Mouse (Mus musculus): ENCODE measurements around the gene B3gnt8. TPM values are rescaled to one million over a fixed set of nuclear protein-coding genes. Genes with fewer than 3 reads are reported as not detected.

Gene B3gnt8
- total and polyA plus RNA-seq, 2 experiments from 2014 or later: 4.6 to 11.3 TPM

DNA sequence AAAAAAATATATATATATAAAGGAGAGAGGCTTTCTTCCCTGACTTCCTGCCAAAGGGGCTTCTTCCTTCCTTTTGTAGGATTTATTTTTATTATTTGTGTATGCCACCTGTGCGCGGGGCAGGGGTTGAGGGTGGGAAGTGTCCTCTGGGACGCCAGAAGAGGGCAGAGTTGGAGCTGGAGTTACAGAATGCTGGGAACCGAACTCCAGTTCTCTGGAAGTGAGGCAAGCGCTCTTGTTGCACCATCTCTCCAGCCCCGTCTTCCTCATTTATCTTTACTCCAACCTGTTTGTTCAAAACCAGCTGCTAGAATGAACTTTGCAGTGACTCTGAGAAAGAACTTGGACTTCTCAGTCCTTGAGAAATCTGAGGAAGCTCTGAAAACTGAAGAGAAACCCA lies 53.5 kb downstream of the B3gnt8 start:
- no peak for TF ChIP-seq EP300 (IDR thresholded peaks at IDR 0.05; ENCODE audit: low read depth)
- no peak; the same call in 1 of the 2 replicates for TF ChIP-seq CTCF (IDR thresholded peaks at IDR 0.05; ENCODE audit: low read depth)
- peaks cover 17% of the 10 kb centered on the region for H3K4me1 ChIP-seq (ENCODE audit: control insufficient read depth, insufficient read depth)
- H3K4me2 ChIP-seq (ENCODE audit: low read depth, low read length): peak overlapping the region; percentile 65
- peak overlapping the region; percentile 87 for H3K27ac ChIP-seq (ENCODE audit: low read depth)
- no peaks in the 10 kb centered on the region for H3K36me3 ChIP-seq (replicated peaks; ENCODE audit: control insufficient read depth, insufficient read depth, low read length)
- H3K9ac ChIP-seq (replicated peaks; ENCODE audit: low read depth, low read length): no peak overlapping the region
- H3K4me3 ChIP-seq (ENCODE audit: low read depth, low read length): peak overlapping the region; percentile 64
- no peak for DNase-seq (ENCODE audit: low spot score)
- ATAC-seq (ENCODE audit: insufficient read depth, low read depth): no peak
- WGBS: 5% methylated on average over 6 of the region's 6 CpGs
- no peaks in the 10 kb centered on the region for H3K9me3 ChIP-seq (replicated peaks; ENCODE audit: control insufficient read depth, low read length)
- H3K27me3 ChIP-seq (ENCODE audit: control insufficient read depth, insufficient read depth, low read length): peaks cover 9% of the 10 kb centered on the region

DNA sequence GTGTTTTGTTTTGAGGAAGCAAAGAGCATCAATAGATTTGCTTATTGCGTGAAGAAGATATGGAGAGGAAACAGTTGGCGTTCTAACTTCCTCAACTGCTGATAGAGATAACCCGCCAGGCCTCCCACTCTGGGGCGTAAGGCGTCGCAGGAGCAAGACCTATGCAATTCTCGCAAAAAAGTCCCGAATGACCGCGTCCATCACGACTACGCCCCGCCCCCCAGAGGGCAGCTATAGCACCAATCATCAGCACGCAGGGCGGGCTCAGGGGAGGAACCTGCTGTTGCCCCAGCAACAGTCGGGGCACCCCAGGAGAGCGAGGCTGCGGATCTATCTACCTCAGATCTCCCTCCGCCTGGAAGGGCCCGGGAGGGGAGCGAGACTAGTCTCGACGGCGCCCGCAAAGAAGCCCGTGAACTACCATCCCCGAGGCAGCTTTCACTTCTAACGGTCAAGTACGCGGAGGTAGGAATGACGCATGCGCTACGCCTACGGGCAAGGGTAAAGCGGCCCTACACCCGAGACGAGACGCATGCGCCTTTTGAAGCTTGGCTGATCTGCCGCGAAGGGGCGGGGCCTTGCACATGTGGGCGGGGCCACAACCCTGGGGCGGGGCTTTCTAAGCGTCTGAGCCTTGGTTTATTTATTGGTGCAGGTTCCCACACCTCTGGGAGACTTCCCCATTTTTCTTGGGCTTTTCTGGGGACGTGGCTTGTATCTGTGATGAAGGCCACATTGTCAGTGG lies 54.2 kb downstream of the B3gnt8 start, which contains the start of gene B9d2:
Gene B9d2, plus strand, starts transcription at position 267 of the 745 bp plus-strand sequence.
- under 1% methylated on average over 46 of the region's 46 CpGs for WGBS
- Histone ChIP-seq H3K36me3 (replicated peaks; ENCODE audit: control insufficient read depth, insufficient read depth, low read length) (no peaks in the 10 kb centered on the region), H3K27ac (ENCODE audit: low read depth) (peak within 1 kb of the TSS; percentile 87), H3K9ac (replicated peaks; ENCODE audit: low read depth, low read length) (peak within 1 kb of the TSS; percentile 59), H3K27me3 (ENCODE audit: control insufficient read depth, insufficient read depth, low read length) (peaks cover 2% of the 10 kb centered on the region; the same call in 1 of the 2 replicates), H3K9me3 (replicated peaks; ENCODE audit: control insufficient read depth, low read length) (no peaks in the 10 kb centered on the region), H3K4me1 (ENCODE audit: control insufficient read depth, insufficient read depth) (peaks cover 16% of the 10 kb centered on the region; the same call in 1 of the 2 replicates), H3K4me2 (ENCODE audit: low read depth, low read length) (peak within 1 kb of the TSS; percentile 65), H3K4me3 (ENCODE audit: low read depth, low read length) (peak within 1 kb of the TSS; percentile 64)
- ATAC-seq (ENCODE audit: insufficient read depth, low read depth): peak; percentile 95
- peak; percentile 96 for DNase-seq (ENCODE audit: low spot score)
- TF ChIP-seq CTCF (IDR thresholded peaks at IDR 0.05; ENCODE audit: low read depth) (no peak), EP300 (IDR thresholded peaks at IDR 0.05; ENCODE audit: low read depth) (peak; percentile 51; the same call in 1 of the 2 replicates)

DNA sequence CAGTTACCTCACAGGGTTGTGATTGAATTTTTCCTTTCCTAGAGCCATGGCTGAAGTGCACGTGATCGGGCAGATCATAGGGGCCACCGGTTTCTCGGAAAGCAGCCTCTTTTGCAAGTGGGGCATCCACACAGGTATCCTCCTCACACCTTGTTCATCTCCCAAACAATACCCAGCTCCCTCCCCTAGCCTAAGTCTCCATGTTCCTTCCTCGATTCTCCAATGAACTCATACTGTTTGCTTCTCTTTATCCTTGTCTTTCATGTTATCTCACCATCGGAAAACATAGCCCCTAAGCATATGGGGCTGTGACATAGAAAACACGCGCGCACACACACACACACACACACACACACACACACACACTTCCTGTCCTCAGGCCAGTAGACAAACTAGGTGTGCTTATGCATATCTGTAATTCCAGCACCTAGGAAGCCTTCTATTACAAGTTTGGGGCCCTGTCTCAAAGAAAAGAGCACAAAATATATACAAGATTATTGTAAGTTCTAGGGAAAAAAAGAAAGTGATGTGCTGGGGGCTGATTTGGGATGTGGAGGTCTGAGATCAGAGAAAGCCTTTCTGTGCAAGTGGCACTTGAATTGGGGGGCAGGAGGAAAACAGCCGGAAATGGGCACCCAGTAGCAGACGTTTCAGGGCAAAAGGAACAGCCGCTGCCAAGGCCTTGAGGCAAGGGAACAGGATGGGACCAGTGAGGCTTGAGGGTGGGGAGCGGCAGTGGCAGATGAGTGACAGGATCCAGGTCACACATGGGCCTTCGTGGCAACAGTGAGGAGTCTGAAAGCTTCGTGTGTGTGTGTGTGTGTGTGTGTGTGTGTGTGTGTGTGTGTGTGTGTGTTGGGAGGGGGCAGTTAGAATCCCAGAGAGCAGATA lies 55.1 kb downstream of the B3gnt8 start:
- TF ChIP-seq EP300 (IDR thresholded peaks at IDR 0.05; ENCODE audit: low read depth) (no peak), CTCF (IDR thresholded peaks at IDR 0.05; ENCODE audit: low read depth) (no peak)
- Histone ChIP-seq H3K27me3 (ENCODE audit: control insufficient read depth, insufficient read depth, low read length) (no peaks in the 10 kb centered on the region), H3K9ac (replicated peaks; ENCODE audit: low read depth, low read length) (no peak overlapping the region), H3K4me2 (ENCODE audit: low read depth, low read length) (peak overlapping the region; percentile 65), H3K4me3 (ENCODE audit: low read depth, low read length) (peak overlapping the region; percentile 64), H3K36me3 (replicated peaks; ENCODE audit: control insufficient read depth, insufficient read depth, low read length) (no peaks in the 10 kb centered on the region), H3K27ac (ENCODE audit: low read depth) (peak overlapping the region; percentile 6; the same call in 1 of the 2 replicates), H3K9me3 (replicated peaks; ENCODE audit: control insufficient read depth, low read length) (no peaks in the 10 kb centered on the region), H3K4me1 (ENCODE audit: control insufficient read depth, insufficient read depth) (peaks cover 13% of the 10 kb centered on the region; the same call in 1 of the 2 replicates)
- ATAC-seq (ENCODE audit: insufficient read depth, low read depth) (no peak), DNase-seq (ENCODE audit: low spot score) (no peak)
- WGBS: 46% methylated on average over 14 of the region's 15 CpGs

DNA sequence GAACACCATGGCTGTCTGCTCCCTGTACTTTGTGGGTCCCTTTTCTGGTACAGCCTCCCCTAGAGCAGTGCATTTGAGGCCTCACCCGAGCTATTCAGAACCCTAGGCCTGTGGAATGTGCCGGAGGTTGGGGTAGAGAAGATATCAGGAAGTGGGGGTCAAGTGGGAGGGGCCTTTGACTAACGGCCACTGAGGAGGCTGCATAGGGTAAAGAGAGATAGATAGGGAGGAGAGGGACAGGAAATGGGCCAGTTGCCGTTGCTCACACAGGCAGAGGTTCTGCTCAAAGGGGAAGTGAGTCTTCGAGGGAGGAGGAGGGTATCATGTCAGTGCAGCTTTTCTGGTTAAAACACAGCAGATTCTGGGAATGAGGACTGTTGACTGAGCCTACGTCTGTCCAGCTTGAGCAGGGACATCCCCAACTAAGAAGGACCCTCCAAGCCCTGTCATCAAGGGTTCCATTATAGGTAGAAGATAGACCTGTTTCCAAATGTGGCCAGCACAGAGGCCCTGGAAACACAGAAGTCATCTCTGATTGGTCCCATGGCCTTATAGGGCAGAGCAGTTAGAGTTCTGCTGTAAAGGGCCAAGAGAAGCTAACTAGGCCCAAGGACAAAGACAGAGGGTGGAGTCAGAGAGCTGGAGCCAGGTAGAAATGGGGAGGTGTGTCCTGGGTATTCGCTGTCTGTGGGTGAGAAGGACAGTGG lies 57.2 kb downstream of the B3gnt8 start:
- ATAC-seq (ENCODE audit: insufficient read depth, low read depth) (no peak), DNase-seq (ENCODE audit: low spot score) (no peak)
- WGBS: 46% methylated on average over 7 of the region's 7 CpGs
- TF ChIP-seq CTCF (IDR thresholded peaks at IDR 0.05; ENCODE audit: low read depth) (no peak), EP300 (IDR thresholded peaks at IDR 0.05; ENCODE audit: low read depth) (no peak)
- Histone ChIP-seq H3K36me3 (replicated peaks; ENCODE audit: control insufficient read depth, insufficient read depth, low read length) (no peaks in the 10 kb centered on the region), H3K9ac (replicated peaks; ENCODE audit: low read depth, low read length) (no peak overlapping the region), H3K4me1 (ENCODE audit: control insufficient read depth, insufficient read depth) (peaks cover 9% of the 10 kb centered on the region; the same call in 1 of the 2 replicates), H3K27ac (ENCODE audit: low read depth) (peak overlapping the region; percentile 5; the same call in 1 of the 2 replicates), H3K4me2 (ENCODE audit: low read depth, low read length) (no peak overlapping the region), H3K9me3 (replicated peaks; ENCODE audit: control insufficient read depth, low read length) (no peaks in the 10 kb centered on the region), H3K27me3 (ENCODE audit: control insufficient read depth, insufficient read depth, low read length) (no peaks in the 10 kb centered on the region), H3K4me3 (ENCODE audit: low read depth, low read length) (no peak overlapping the region)

- no peak for DNase-seq (ENCODE audit: low spot score)
- H3K4me1 ChIP-seq (ENCODE audit: control insufficient read depth, insufficient read depth): peaks cover 9% of the 10 kb centered on the region; the same call in 1 of the 2 replicates
- no peak overlapping the region for H3K9ac ChIP-seq (replicated peaks; ENCODE audit: low read depth, low read length)
- no peaks in the 10 kb centered on the region for H3K36me3 ChIP-seq (replicated peaks; ENCODE audit: control insufficient read depth, insufficient read depth, low read length)
- WGBS: 81% methylated on average over 6 of the region's 6 CpGs
- no peak overlapping the region for H3K4me3 ChIP-seq (ENCODE audit: low read depth, low read length)
- ATAC-seq (ENCODE audit: insufficient read depth, low read depth): no peak
- H3K27ac ChIP-seq (ENCODE audit: low read depth): no peak overlapping the region
- H3K9me3 ChIP-seq (replicated peaks; ENCODE audit: control insufficient read depth, low read length): no peaks in the 10 kb centered on the region
- no peaks in the 10 kb centered on the region for H3K27me3 ChIP-seq (ENCODE audit: control insufficient read depth, insufficient read depth, low read length)
- H3K4me2 ChIP-seq (ENCODE audit: low read depth, low read length): no peak overlapping the region
- no peak for TF ChIP-seq EP300 (IDR thresholded peaks at IDR 0.05; ENCODE audit: low read depth)
- TF ChIP-seq CTCF (IDR thresholded peaks at IDR 0.05; ENCODE audit: low read depth): no peak
Observed at GRCm38 (mm10) chr7:25684659-25685058, 58.2 kb downstream of the B3gnt8 start.

Other genes starting within 250 kb of the B3gnt8 start
- 23.5 and 31.1 TPM in 2 replicates for gene Lipe, start 227.9 kb upstream of the B3gnt8 start, total RNA-seq (2014; rRNA removed; ENCODE audit: low replicate concordance)
- 19.3 and 21.5 TPM in 2 replicates for gene Lipe, start 227.9 kb upstream of the B3gnt8 start, polyA plus RNA-seq (2015; fragmentation: Nextera tagmentation; extraction: Ambion mirVana)
- not detected in 2 replicates for gene Cxcl17, start 213.8 kb upstream of the B3gnt8 start, total RNA-seq (2014; rRNA removed; ENCODE audit: low replicate concordance)
- 0.42 and 1.1 TPM in 2 replicates for gene Cxcl17, start 213.8 kb upstream of the B3gnt8 start, polyA plus RNA-seq (2015; fragmentation: Nextera tagmentation; extraction: Ambion mirVana)
- 4.9 and 12.8 TPM in 2 replicates for gene Ceacam1, start 149.1 kb upstream of the B3gnt8 start, total RNA-seq (2014; rRNA removed; ENCODE audit: low replicate concordance)
- 4.7 and 5.5 TPM in 2 replicates for gene Ceacam1, start 149.1 kb upstream of the B3gnt8 start, polyA plus RNA-seq (2015; fragmentation: Nextera tagmentation; extraction: Ambion mirVana)
- not detected in 2 replicates for gene Ceacam2, start 86.8 kb upstream of the B3gnt8 start, total RNA-seq (2014; rRNA removed; ENCODE audit: low replicate concordance)
- gene Ceacam2, start 86.8 kb upstream of the B3gnt8 start, polyA plus RNA-seq (2015; fragmentation: Nextera tagmentation; extraction: Ambion mirVana): not detected in 2 replicates
- gene Erich4, start 10.8 kb upstream of the B3gnt8 start, total RNA-seq (2014; rRNA removed; ENCODE audit: low replicate concordance): not detected in 2 replicates
- gene Erich4, start 10.8 kb upstream of the B3gnt8 start, polyA plus RNA-seq (2015; fragmentation: Nextera tagmentation; extraction: Ambion mirVana): 0.12 TPM in 1 of 2 replicates, not detected in the other
- 73.5 and 80.4 TPM in 2 replicates for gene Dmac2, start 7.2 kb upstream of the B3gnt8 start, total RNA-seq (2014; rRNA removed; ENCODE audit: low replicate concordance)
- 71.3 and 72.2 TPM in 2 replicates for gene Dmac2, start 7.2 kb upstream of the B3gnt8 start, polyA plus RNA-seq (2015; fragmentation: Nextera tagmentation; extraction: Ambion mirVana)
- 146 and 154 TPM in 2 replicates for gene Bckdha, start 32.3 kb downstream of the B3gnt8 start, total RNA-seq (2014; rRNA removed; ENCODE audit: low replicate concordance)
- 89.5 and 100 TPM in 2 replicates for gene Bckdha, start 32.3 kb downstream of the B3gnt8 start, polyA plus RNA-seq (2015; fragmentation: Nextera tagmentation; extraction: Ambion mirVana)
- gene Exosc5, start 32.5 kb downstream of the B3gnt8 start, total RNA-seq (2014; rRNA removed; ENCODE audit: low replicate concordance): 20.1 and 20.3 TPM in 2 replicates
- gene Exosc5, start 32.5 kb downstream of the B3gnt8 start, polyA plus RNA-seq (2015; fragmentation: Nextera tagmentation; extraction: Ambion mirVana): 27.7 and 28.2 TPM in 2 replicates
- not detected in 2 replicates for gene Tmem91, start 48.5 kb downstream of the B3gnt8 start, total RNA-seq (2014; rRNA removed; ENCODE audit: low replicate concordance)
- gene Tmem91, start 48.5 kb downstream of the B3gnt8 start, polyA plus RNA-seq (2015; fragmentation: Nextera tagmentation; extraction: Ambion mirVana): 0.77 and 1.2 TPM in 2 replicates
- 5.0 and 11.4 TPM in 2 replicates for gene B9d2, start 54.1 kb downstream of the B3gnt8 start, total RNA-seq (2014; rRNA removed; ENCODE audit: low replicate concordance)
- 26.5 and 26.7 TPM in 2 replicates for gene B9d2, start 54.1 kb downstream of the B3gnt8 start, polyA plus RNA-seq (2015; fragmentation: Nextera tagmentation; extraction: Ambion mirVana)
- 10.4 and 10.7 TPM in 2 replicates for gene Tgfb1, start 60.3 kb downstream of the B3gnt8 start, total RNA-seq (2014; rRNA removed; ENCODE audit: low replicate concordance)
- 2.6 TPM in 2 replicates for gene Tgfb1, start 60.3 kb downstream of the B3gnt8 start, polyA plus RNA-seq (2015; fragmentation: Nextera tagmentation; extraction: Ambion mirVana)
- 11.6 and 31.6 TPM in 2 replicates for gene Ccdc97, start 92.4 kb downstream of the B3gnt8 start, total RNA-seq (2014; rRNA removed; ENCODE audit: low replicate concordance)
- gene Ccdc97, start 92.4 kb downstream of the B3gnt8 start, polyA plus RNA-seq (2015; fragmentation: Nextera tagmentation; extraction: Ambion mirVana): 13.3 and 14.7 TPM in 2 replicates
- gene Hnrnpul1, start 128.1 kb downstream of the B3gnt8 start, total RNA-seq (2014; rRNA removed; ENCODE audit: low replicate concordance): 78.5 and 101 TPM in 2 replicates
- gene Hnrnpul1, start 128.1 kb downstream of the B3gnt8 start, polyA plus RNA-seq (2015; fragmentation: Nextera tagmentation; extraction: Ambion mirVana): 26.8 and 27.7 TPM in 2 replicates
- 56.5 and 63.8 TPM in 2 replicates for gene Axl, start 162.1 kb downstream of the B3gnt8 start, total RNA-seq (2014; rRNA removed; ENCODE audit: low replicate concordance)
- gene Axl, start 162.1 kb downstream of the B3gnt8 start, polyA plus RNA-seq (2015; fragmentation: Nextera tagmentation; extraction: Ambion mirVana): 32.1 and 33.3 TPM in 2 replicates
- gene Cyp2s1, start 190.3 kb downstream of the B3gnt8 start, total RNA-seq (2014; rRNA removed; ENCODE audit: low replicate concordance): 10.1 and 12.7 TPM in 2 replicates
- 4.1 and 4.4 TPM in 2 replicates for gene Cyp2s1, start 190.3 kb downstream of the B3gnt8 start, polyA plus RNA-seq (2015; fragmentation: Nextera tagmentation; extraction: Ambion mirVana)

Data from heart, postnatal 0 days (tissue).